Mouse (Mus musculus) midbrain, postnatal 0 days (tissue): ENCODE data around the gene Ankrd1. TPM values are rescaled to one million over a fixed set of nuclear protein-coding genes. Genes with fewer than 3 reads are reported as not detected.

Source experiments
- ATAC-seq: fragments of 200-750 bp; cut with Nextera tagmentation; 2 replicates; pipeline ENCODE4 v1.8.0; 2017; ENCODE audit warnings: moderate number of reproducible peaks, mild to moderate bottlenecking, moderate TSS enrichment, moderate library complexity; ENCODE audit not compliant: low FRiP score
- DNase-seq: peaks from one replicate; pipeline ENCODE4 v3.0.0-alpha.2; 2015; ENCODE audit warnings: low spot score
- H3K27ac ChIP-seq: fragments of 300-500 bp; sonication (generic); 2 replicates; pipeline ENCODE4 v1.5.1; 2014; ENCODE audit warnings: low read depth, mild to moderate bottlenecking, low read length, mixed read lengths
- H3K27me3 ChIP-seq: fragments of 300-500 bp; sonication (generic); 2 replicates; pipeline ENCODE4 v1.6.1; 2014; ENCODE audit warnings: low read length, control low read depth, mixed read lengths; ENCODE audit not compliant: insufficient read depth
- H3K36me3 ChIP-seq: fragments of 300-500 bp; sonication (generic); 2 replicates; pipeline ENCODE4 v1.6.1; 2014; ENCODE audit warnings: low read length, control low read depth, mixed read lengths; ENCODE audit not compliant: insufficient read depth
- H3K4me1 ChIP-seq: fragments of 300-500 bp; sonication (generic); 2 replicates; pipeline ENCODE4 v1.6.1; 2014; ENCODE audit warnings: mild to moderate bottlenecking, control low read depth, antibody characterized with exemption, low read length, mixed read lengths; ENCODE audit not compliant: insufficient read depth
- H3K4me2 ChIP-seq: fragments of 300-500 bp; sonication (generic); 2 replicates; pipeline ENCODE4 v1.6.1; 2014; ENCODE audit warnings: low read depth, mild to moderate bottlenecking, low read length, mixed read lengths; ENCODE audit not compliant: poor library complexity, severe bottlenecking
- H3K4me3 ChIP-seq: fragments of 300-500 bp; sonication (generic); 2 replicates; pipeline ENCODE4 v1.5.1; 2014; ENCODE audit warnings: low read depth, mild to moderate bottlenecking, low read length, moderate library complexity
- H3K9ac ChIP-seq: fragments of 300-500 bp; sonication (generic); replicated peaks from 2 replicates; pipeline ENCODE4 v1.6.1; 2014; ENCODE audit warnings: mild to moderate bottlenecking, low read length, moderate library complexity, mixed read lengths; ENCODE audit not compliant: poor library complexity, severe bottlenecking
- H3K9me3 ChIP-seq: fragments of 300-500 bp; sonication (generic); 2 replicates; pipeline ENCODE4 v1.6.1; 2016; ENCODE audit warnings: low read length, control low read depth
- CTCF ChIP-seq: IDR thresholded peaks from 2 replicates; pipeline ENCODE4 v1.5.1; 2016; ENCODE audit warnings: antibody characterized with exemption, mild to moderate bottlenecking
- WGBS: fragments of 180-500 bp; shearing (Covaris S2); extraction: QIAGEN DNeasy Blood & Tissue Kit; methylation state at CpG from one replicate; pipeline ENCODE4 v1.1.7; 2014; 5-methylcytosine and 5-hydroxymethylcytosine counted together
- polyA plus RNA-seq: library from polyadenylated mRNA; unstranded; fragments of >200 nt; fragmentation: Nextera tagmentation; extraction: Ambion mirVana; gene quantifications from 2 replicates; pipeline ENCODE4 v1.2.1, GENCODE M21; 2015
- total RNA-seq: library from RNA; depleted of rRNA; stranded (reverse); fragments of >200 nt; gene quantifications from 2 replicates; pipeline ENCODE4 v1.2.3, GENCODE M21; 2014; rRNA removed

The Ankrd1 gene
- total and polyA plus RNA-seq, 2 experiments from 2014 or later: 0.11 TPM; not detected in 1

DNA sequence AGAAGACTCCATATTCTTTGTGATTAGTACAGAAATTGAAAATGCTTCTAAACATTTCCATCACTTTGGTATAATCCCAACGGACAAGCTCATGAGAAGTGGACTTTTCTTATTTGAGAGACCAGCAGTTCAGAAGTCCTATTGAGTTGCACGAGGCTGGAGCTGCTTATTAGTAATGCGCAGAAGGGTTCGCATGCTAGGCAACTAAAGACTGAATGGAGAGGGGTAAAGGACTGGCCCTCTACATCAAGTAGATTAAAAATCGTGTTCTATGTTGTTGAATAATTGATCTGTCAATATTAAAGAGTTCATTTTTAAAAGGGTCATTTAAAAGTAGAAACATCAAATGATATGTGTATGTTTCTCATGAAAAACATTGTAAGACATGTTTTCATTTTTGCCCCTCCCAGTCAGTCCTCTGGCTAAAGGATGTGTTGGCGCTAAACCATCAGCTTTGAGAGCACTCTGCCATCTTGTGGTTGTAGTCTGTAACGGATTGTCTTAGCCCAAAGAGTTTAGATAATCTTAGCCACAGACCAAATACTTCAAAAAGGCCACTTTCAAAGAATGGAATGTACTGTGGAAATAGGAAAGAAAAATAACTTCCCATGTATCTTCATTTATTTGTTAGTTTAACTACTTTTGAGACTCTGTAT is 37.2 kb downstream of the Ankrd1 start:
- no peak overlapping the region for H3K9ac ChIP-seq
- WGBS: 39% methylated on average over 7 of the region's 7 CpGs

DNA sequence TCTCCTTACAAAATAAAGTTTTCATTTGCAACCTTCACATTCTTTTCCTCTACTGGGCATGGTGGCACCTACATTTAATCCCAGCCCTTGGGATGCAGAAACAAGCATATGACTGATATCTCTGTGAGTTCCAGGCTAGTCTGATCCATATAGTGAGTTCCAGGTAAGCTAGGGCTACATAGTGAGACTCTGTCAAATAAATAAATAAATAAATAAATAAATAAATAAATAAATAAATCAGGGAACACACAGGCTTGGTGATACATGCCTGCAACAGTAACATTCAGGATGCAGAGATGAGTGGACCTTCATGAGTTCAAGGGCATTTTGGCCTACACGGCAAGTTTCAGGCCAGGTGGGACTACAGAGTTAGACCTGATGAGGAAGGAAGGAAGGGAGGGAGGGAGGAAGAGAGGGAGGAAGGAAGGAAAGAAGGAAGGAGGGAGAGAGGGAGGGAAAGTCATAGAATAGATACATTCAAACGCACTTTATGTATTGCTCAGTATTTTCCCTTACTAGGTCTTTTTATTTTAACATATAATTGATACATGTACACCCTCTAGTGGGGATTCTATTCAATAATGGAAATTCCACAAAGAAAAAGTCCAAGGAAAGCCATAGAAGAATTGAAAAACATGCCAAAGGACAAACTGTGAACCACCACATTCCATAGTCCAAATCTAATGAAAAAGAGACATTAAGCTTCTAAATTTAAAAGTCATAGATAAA is 56.9 kb downstream of the Ankrd1 start:
- Histone ChIP-seq H3K36me3 (no peaks in the 10 kb centered on the region), H3K9ac (no peak overlapping the region), H3K4me3 (no peak overlapping the region), H3K27ac (no peak overlapping the region), H3K27me3 (no peaks in the 10 kb centered on the region), H3K4me2 (no peak overlapping the region), H3K4me1 (no peaks in the 10 kb centered on the region), H3K9me3 (no peaks in the 10 kb centered on the region)
- ATAC-seq (0 out of 2 replicates have a peak, but pooled peaks have one; percentile 13), DNase-seq (peak; percentile 49)
- 48% methylated on average over 2 of the region's 2 CpGs for WGBS
- peak; percentile 71 for TF ChIP-seq CTCF

More for the DNA sequence above, 37.2 kb downstream of the Ankrd1 start:
- Histone ChIP-seq H3K4me3 (peak overlapping the region; percentile 79), H3K27me3 (no peaks in the 10 kb centered on the region), H3K4me1 (no peaks in the 10 kb centered on the region), H3K27ac (no peak overlapping the region), H3K4me2 (peak overlapping the region; percentile 79), H3K9me3 (no peaks in the 10 kb centered on the region), H3K36me3 (peaks cover 7% of the 10 kb centered on the region; the same call in 1 of the 2 replicates)
- DNase-seq (peak; percentile 90), ATAC-seq (peak; percentile 83)
- peak; percentile 94 for TF ChIP-seq CTCF

Other genes with a start within 250 kb of the Ankrd1 start
- gene Htr7, start 62.6 kb downstream of the Ankrd1 start, total RNA-seq: 25.7 and 28.8 TPM in 2 replicates
- gene Htr7, start 62.6 kb downstream of the Ankrd1 start, polyA plus RNA-seq: 15.4 and 15.8 TPM in 2 replicates
- gene Rpp30, start 36.4 kb downstream of the Ankrd1 start, total RNA-seq: 19.0 and 27.3 TPM in 2 replicates
- 71.5 and 73.8 TPM in 2 replicates for gene Rpp30, start 36.4 kb downstream of the Ankrd1 start, polyA plus RNA-seq
- 4.1 and 6.0 TPM in 2 replicates for gene Pcgf5, start 228.2 kb upstream of the Ankrd1 start, total RNA-seq
- 6.4 and 7.0 TPM in 2 replicates for gene Pcgf5, start 228.2 kb upstream of the Ankrd1 start, polyA plus RNA-seq